Mouse (Mus musculus): ENCODE data around the gene Mall. TPM values are rescaled to one million over a fixed set of nuclear protein-coding genes. Genes with fewer than 3 reads are reported as not detected.

Gene Mall
- polyA plus RNA-seq, 1 experiment from 2014 or later = 0.96 TPM

GRCm38 (mm10) chr2:127656086-127656720, 73.5 kb downstream of the Mall start, which contains the start of gene Mal:
Mal (minus strand) TSS chr2:127656695.
- WGBS = under 1% methylated on average over 43 of the region's 43 CpGs
- Histone ChIP-seq H3K27ac (replicated peaks) (no peak within 1 kb of the TSS), H3K36me3 (replicated peaks) (no peaks in the 10 kb centered on the region), H3K4me1 (peaks cover 16% of the 10 kb centered on the region), H3K4me3 (peak within 1 kb of the TSS; percentile 58), H3K27me3 (replicated peaks; ENCODE audit: low read depth, poor library complexity, severe bottlenecking) (peaks cover 93% of the 10 kb centered on the region), H3K9me3 (no peaks in the 10 kb centered on the region)
- peak; percentile 62 for DNase-seq (ENCODE audit: low spot score)

- Histone ChIP-seq H3K9me3 (no peaks in the 10 kb centered on the region), H3K36me3 (replicated peaks) (no peaks in the 10 kb centered on the region), H3K27me3 (replicated peaks; ENCODE audit: low read depth, poor library complexity, severe bottlenecking) (peaks cover 91% of the 10 kb centered on the region), H3K4me3 (peak overlapping the region; percentile 58), H3K4me1 (peaks cover 16% of the 10 kb centered on the region), H3K27ac (replicated peaks) (no peak overlapping the region)
- 5% methylated on average over 9 of the region's 9 CpGs for WGBS
- peak; percentile 17 for DNase-seq (ENCODE audit: low spot score)
These were observed 74.3 kb downstream of the Mall start for GRCm38 (mm10) chr2:127655419-127655818.

DNA sequence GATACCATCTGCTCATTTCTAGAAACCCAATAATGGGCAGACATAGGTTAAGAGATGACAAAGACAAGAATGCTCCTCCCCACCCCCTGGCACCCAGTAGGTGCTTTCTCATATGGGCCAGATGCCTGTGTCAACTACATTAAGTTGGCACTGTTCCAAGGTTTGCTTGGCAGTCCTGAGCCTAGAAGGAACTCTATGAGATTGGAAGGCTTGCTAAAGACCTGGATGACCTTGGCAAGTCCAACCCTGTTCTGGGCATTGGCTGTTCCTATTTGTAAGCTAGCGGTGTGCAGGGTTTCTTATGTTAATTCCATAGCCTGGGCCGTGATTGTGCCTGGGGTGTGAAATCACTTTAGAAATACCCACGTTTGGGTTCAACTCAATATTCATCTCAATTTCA, 74.9 kb downstream of the Mall start:
- Histone ChIP-seq H3K27me3 (replicated peaks; ENCODE audit: low read depth, poor library complexity, severe bottlenecking) (peaks cover 84% of the 10 kb centered on the region), H3K27ac (replicated peaks) (no peak overlapping the region)
- WGBS = 58% methylated on average over 3 of the region's 3 CpGs

More for the DNA sequence above, 74.9 kb downstream of the Mall start:
- Histone ChIP-seq H3K36me3 (replicated peaks) (no peaks in the 10 kb centered on the region), H3K4me3 (no peak overlapping the region), H3K4me1 (peaks cover 16% of the 10 kb centered on the region), H3K9me3 (no peaks in the 10 kb centered on the region)
- DNase-seq (ENCODE audit: low spot score) = no peak

Other genes starting within 250 kb of the Mall start
- gene Kcnip3, start 207.8 kb downstream of the Mall start, polyA plus RNA-seq (2016; fragmentation: Nextera tagmentation; extraction: Ambion mirVana) = 1.8 TPM in 2 replicates
- 3.0 and 3.3 TPM in 2 replicates for gene Prom2, start 188.5 kb downstream of the Mall start, polyA plus RNA-seq (2016; fragmentation: Nextera tagmentation; extraction: Ambion mirVana)
- 7.8 TPM in 2 replicates for gene Zfp661, start 142.8 kb downstream of the Mall start, polyA plus RNA-seq (2016; fragmentation: Nextera tagmentation; extraction: Ambion mirVana)
- gene Mrps5, start 142.7 kb downstream of the Mall start, polyA plus RNA-seq (2016; fragmentation: Nextera tagmentation; extraction: Ambion mirVana) = 171 and 177 TPM in 2 replicates
- gene Mal, start 73.2 kb downstream of the Mall start, polyA plus RNA-seq (2016; fragmentation: Nextera tagmentation; extraction: Ambion mirVana) = 0.11 and 0.88 TPM in 2 replicates
- gene Nphp1, start 59.0 kb upstream of the Mall start, polyA plus RNA-seq (2016; fragmentation: Nextera tagmentation; extraction: Ambion mirVana) = 42.0 and 42.9 TPM in 2 replicates
- gene Mtln, start 62.6 kb upstream of the Mall start, polyA plus RNA-seq (2016; fragmentation: Nextera tagmentation; extraction: Ambion mirVana) = 20.7 and 22.2 TPM in 2 replicates
- gene Bub1, start 101.9 kb upstream of the Mall start, polyA plus RNA-seq (2016; fragmentation: Nextera tagmentation; extraction: Ambion mirVana) = 107 and 118 TPM in 2 replicates
- 0.45 and 0.61 TPM in 2 replicates for gene Acoxl, start 108.9 kb upstream of the Mall start, polyA plus RNA-seq (2016; fragmentation: Nextera tagmentation; extraction: Ambion mirVana)

All from embryonic facial prominence, embryonic 10.5 days (tissue).